Mouse (Mus musculus): Measurements from ENCODE around the gene Fbxo31. TPM values are rescaled to one million over a fixed set of nuclear protein-coding genes. Genes with fewer than 3 reads are reported as not detected.

Fbxo31 gene
- polyA plus RNA-seq, 1 experiment from 2014 or later = 37.5 TPM

DNA sequence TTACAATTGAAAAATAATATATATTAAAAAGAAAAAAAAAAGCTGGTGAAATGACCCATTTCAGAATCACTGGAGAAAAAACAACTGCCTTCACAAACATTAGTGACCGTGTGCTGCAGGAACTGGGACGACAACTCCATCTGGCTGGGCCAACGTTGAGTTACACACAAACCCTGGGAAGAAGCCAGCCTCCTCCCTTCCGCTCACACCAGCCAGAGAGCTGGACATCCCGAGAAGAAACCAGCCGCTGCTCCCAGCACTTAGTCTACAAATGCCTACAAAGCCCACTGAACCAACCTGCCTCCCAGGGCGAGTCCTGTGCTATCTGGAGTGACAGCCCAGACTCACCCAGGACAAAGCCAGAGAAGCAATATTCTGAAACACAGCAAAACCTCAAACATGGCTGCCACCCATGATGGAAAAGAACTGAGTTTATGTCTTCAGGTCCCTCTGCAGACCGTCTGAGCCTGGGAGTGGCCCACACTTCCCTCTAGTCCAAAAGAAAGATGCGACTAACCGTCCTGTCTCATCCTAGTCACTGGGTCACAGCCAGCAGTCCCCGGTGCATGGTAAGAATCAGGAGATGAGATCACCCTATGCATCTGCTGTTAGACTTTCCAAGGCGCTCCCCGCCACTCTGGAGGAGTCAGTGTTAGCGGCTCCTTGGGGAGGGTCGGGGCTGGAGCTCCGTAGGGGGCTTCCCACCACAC is 16.8 kb downstream of the Fbxo31 start:
- 79% methylated on average over 16 of the region's 16 CpGs for WGBS
- H3K36me3 ChIP-seq (ENCODE audit: control insufficient read depth, insufficient read depth, low read length) = peaks cover 22% of the 10 kb centered on the region
- H3K9ac ChIP-seq (ENCODE audit: low read depth, low read length) = no peak overlapping the region
- H3K27ac ChIP-seq (ENCODE audit: low read depth, low read length) = no peak overlapping the region
- H3K27me3 ChIP-seq (replicated peaks; ENCODE audit: control insufficient read depth, insufficient read depth, low read length) = no peaks in the 10 kb centered on the region
- no peak overlapping the region for H3K4me3 ChIP-seq (ENCODE audit: low read length)
- no peaks in the 10 kb centered on the region for H3K4me1 ChIP-seq (ENCODE audit: control insufficient read depth, insufficient read depth, low read depth, low read length)
- no peak overlapping the region for H3K4me2 ChIP-seq (ENCODE audit: low read length)
- ATAC-seq = no peak
- no peaks in the 10 kb centered on the region for H3K9me3 ChIP-seq (ENCODE audit: control insufficient read depth, low read length)

DNA sequence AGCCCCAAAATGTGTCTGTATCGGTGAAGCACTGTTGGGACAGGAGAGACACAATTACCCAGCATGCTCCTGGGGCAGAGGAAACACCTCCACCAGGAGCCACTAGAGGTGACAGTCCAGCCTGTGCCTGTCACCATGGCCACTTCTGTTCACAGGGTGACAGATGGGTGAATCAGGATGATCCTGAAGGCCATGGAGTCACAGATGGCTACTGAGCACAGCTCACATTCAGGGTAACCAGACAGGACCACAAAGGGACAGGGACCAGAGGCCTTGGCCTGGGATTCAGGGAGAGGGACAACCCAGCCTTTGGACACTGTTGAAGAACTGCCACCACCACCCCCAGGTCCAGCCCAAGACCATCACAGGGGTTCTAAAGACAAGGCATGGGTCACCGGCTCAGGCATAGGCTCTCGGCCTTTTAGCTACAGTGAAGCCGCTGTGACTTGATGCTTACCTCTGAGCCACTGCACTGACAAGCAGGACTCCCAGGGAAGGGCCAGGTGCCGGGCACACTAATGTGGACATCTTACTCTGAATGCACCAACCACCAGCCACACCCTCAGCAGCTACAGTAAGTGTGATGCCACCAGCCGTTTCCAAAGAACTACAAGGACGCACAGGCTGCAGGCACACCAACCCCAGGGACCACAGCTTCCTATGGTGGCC is 18.0 kb downstream of the Fbxo31 start:
- Histone ChIP-seq H3K4me3 (ENCODE audit: low read length) (no peak overlapping the region), H3K36me3 (ENCODE audit: control insufficient read depth, insufficient read depth, low read length) (peaks cover 22% of the 10 kb centered on the region), H3K27ac (ENCODE audit: low read depth, low read length) (no peak overlapping the region), H3K4me2 (ENCODE audit: low read length) (no peak overlapping the region), H3K9ac (ENCODE audit: low read depth, low read length) (no peak overlapping the region), H3K27me3 (replicated peaks; ENCODE audit: control insufficient read depth, insufficient read depth, low read length) (no peaks in the 10 kb centered on the region), H3K9me3 (ENCODE audit: control insufficient read depth, low read length) (no peaks in the 10 kb centered on the region), H3K4me1 (ENCODE audit: control insufficient read depth, insufficient read depth, low read depth, low read length) (no peaks in the 10 kb centered on the region)
- no peak for ATAC-seq
- 95% methylated on average over 6 of the region's 7 CpGs for WGBS

DNA sequence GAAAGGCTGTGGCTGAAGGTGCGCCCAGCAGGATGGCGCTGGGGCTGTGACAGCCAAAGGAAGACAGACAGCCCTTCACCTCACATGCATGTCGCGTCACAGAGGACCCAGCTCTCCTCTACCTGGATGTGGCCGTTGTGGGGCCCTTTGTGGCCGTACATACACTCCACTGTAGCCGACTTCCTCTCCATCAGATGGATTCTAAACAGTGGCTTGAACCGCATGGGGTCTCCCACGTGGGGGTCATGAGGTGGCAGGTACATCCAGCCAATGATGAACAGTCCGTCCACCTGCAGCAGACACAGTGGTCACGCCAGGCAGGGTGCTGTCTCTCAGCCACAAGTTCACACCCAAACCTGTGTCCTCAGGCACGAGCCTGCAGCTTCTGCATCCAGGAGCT is 18.8 kb downstream of the Fbxo31 start:
- WGBS = 87% methylated on average over 11 of the region's 12 CpGs
- H3K4me2 ChIP-seq (ENCODE audit: low read length) = no peak overlapping the region

DNA sequence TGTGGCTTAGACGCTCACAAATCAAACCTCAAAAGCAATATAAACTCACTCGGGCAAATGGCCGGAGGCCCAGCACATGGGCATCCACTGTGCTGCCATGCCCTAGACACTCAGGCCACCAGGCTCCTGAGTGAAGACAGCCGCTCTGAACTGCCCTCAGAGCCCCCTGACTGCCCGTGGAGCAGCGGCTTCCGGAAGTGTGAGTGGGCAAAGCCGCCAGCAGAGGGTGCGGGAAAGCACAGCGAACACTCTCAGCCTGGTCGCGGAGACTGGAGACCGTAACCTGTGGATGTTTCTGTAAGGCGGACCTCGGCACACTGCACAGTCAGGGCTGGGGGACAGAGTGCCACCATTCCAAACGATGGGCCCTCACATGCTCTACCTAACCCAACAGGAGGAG is 20.1 kb downstream of the Fbxo31 start:
- no peak overlapping the region for H3K4me3 ChIP-seq (ENCODE audit: low read length)
- 90% methylated on average over 16 of the region's 16 CpGs for WGBS
- no peaks in the 10 kb centered on the region for H3K4me1 ChIP-seq (ENCODE audit: control insufficient read depth, insufficient read depth, low read depth, low read length)
- H3K36me3 ChIP-seq (ENCODE audit: control insufficient read depth, insufficient read depth, low read length) = peaks cover 29% of the 10 kb centered on the region
- no peak for ATAC-seq
- H3K9me3 ChIP-seq (ENCODE audit: control insufficient read depth, low read length) = no peaks in the 10 kb centered on the region
- H3K4me2 ChIP-seq (ENCODE audit: low read length) = no peak overlapping the region
- H3K9ac ChIP-seq (ENCODE audit: low read depth, low read length) = no peak overlapping the region
- no peaks in the 10 kb centered on the region for H3K27me3 ChIP-seq (replicated peaks; ENCODE audit: control insufficient read depth, insufficient read depth, low read length)
- H3K27ac ChIP-seq (ENCODE audit: low read depth, low read length) = no peak overlapping the region

More for the DNA sequence above, 18.8 kb downstream of the Fbxo31 start:
- no peaks in the 10 kb centered on the region for H3K27me3 ChIP-seq (replicated peaks; ENCODE audit: control insufficient read depth, insufficient read depth, low read length)
- no peak overlapping the region for H3K9ac ChIP-seq (ENCODE audit: low read depth, low read length)
- no peak overlapping the region for H3K4me3 ChIP-seq (ENCODE audit: low read length)
- H3K4me1 ChIP-seq (ENCODE audit: control insufficient read depth, insufficient read depth, low read depth, low read length) = no peaks in the 10 kb centered on the region
- H3K9me3 ChIP-seq (ENCODE audit: control insufficient read depth, low read length) = no peaks in the 10 kb centered on the region
- no peak for ATAC-seq
- H3K36me3 ChIP-seq (ENCODE audit: control insufficient read depth, insufficient read depth, low read length) = peaks cover 22% of the 10 kb centered on the region
- H3K27ac ChIP-seq (ENCODE audit: low read depth, low read length) = no peak overlapping the region

DNA sequence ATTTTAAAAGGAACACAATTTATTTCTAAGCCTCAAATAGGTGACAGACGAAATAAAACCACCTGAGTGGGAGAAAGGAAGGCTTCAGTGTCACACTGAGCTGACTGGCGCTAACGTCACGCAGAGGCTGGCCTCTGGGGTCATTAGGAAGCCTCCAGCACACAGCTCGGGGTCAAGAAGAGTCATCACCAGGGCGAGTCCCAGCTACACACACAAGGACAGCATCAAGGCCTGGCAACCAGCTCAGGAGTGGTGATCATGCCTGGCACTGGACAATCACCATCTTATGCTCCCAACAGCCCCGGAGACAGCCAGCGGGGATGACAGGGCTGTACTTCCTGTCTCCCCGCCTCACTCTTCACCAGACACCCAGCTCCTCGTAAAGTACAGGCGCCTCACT is 20.9 kb downstream of the Fbxo31 start:
- ATAC-seq = no peak
- H3K4me1 ChIP-seq (ENCODE audit: control insufficient read depth, insufficient read depth, low read depth, low read length) = no peaks in the 10 kb centered on the region
- WGBS = 91% methylated on average over 11 of the region's 11 CpGs
- no peaks in the 10 kb centered on the region for H3K27me3 ChIP-seq (replicated peaks; ENCODE audit: control insufficient read depth, insufficient read depth, low read length)
- no peak overlapping the region for H3K9ac ChIP-seq (ENCODE audit: low read depth, low read length)
- H3K4me2 ChIP-seq (ENCODE audit: low read length) = no peak overlapping the region
- peaks cover 35% of the 10 kb centered on the region for H3K36me3 ChIP-seq (ENCODE audit: control insufficient read depth, insufficient read depth, low read length)
- no peak overlapping the region for H3K27ac ChIP-seq (ENCODE audit: low read depth, low read length)
- H3K4me3 ChIP-seq (ENCODE audit: low read length) = no peak overlapping the region
- no peaks in the 10 kb centered on the region for H3K9me3 ChIP-seq (ENCODE audit: control insufficient read depth, low read length)

DNA sequence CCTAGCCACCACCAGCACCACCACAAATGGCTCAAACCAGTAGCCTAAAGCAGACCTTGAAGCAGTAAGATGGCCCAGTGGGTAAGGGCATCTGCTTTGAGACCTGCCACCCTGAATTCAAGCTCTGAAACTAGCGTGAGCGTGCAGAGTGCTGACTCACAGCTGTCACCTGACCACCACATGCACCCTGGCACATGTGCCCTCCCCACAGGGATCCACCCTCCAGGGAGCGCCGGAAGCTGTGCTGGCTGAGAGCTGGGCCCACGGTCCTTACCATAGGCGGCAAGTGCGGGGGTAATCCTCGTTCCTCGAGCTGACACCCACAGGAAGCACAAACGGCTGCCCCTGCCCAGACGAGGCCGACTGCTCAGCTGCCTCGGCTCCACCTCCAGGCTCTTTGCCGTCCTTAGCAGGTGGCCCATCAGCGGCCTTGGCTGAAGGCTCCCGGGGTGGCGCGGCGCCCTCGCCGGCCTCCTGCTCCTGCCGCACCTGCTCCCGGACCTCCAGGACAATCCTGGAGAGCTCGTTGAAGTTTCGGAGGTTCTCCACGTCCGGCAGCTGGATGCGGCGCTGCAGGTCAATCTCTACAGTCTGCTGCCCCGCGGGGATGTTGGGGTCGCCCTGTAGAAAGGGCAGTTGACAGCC is 24.7 kb downstream of the Fbxo31 start:
- ATAC-seq = no peak
- Histone ChIP-seq H3K4me1 (ENCODE audit: control insufficient read depth, insufficient read depth, low read depth, low read length) (no peaks in the 10 kb centered on the region), H3K9me3 (ENCODE audit: control insufficient read depth, low read length) (no peaks in the 10 kb centered on the region), H3K4me2 (ENCODE audit: low read length) (no peak overlapping the region), H3K9ac (ENCODE audit: low read depth, low read length) (no peak overlapping the region), H3K27ac (ENCODE audit: low read depth, low read length) (no peak overlapping the region), H3K27me3 (replicated peaks; ENCODE audit: control insufficient read depth, insufficient read depth, low read length) (no peaks in the 10 kb centered on the region), H3K4me3 (ENCODE audit: low read length) (no peak overlapping the region), H3K36me3 (ENCODE audit: control insufficient read depth, insufficient read depth, low read length) (peaks cover 46% of the 10 kb centered on the region)
- WGBS = 93% methylated on average over 32 of the region's 32 CpGs

DNA sequence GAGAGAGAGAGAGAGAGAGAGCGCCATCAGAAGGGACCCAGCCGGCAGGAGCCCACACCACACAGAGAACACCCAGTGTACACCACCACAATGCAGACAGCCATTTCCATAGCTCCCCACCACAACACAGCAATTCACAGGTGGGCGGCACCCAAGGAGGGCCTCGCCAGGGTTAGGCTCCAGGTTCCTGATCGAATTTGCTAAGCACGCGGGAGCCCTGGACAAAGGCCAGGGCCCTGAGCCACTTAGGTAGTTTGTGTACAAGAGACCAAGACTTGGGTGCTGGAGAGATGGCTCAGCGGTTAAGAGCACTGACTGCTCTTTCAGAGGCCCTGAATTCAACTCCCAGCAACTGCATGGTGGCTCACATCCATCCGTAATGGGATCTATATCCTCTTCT is 26.1 kb downstream of the Fbxo31 start:
- no peaks in the 10 kb centered on the region for H3K4me1 ChIP-seq (ENCODE audit: control insufficient read depth, insufficient read depth, low read depth, low read length)
- H3K4me3 ChIP-seq (ENCODE audit: low read length) = no peak overlapping the region
- H3K36me3 ChIP-seq (ENCODE audit: control insufficient read depth, insufficient read depth, low read length) = peaks cover 35% of the 10 kb centered on the region
- H3K27ac ChIP-seq (ENCODE audit: low read depth, low read length) = no peak overlapping the region
- no peak overlapping the region for H3K9ac ChIP-seq (ENCODE audit: low read depth, low read length)
- no peak overlapping the region for H3K4me2 ChIP-seq (ENCODE audit: low read length)
- no peaks in the 10 kb centered on the region for H3K27me3 ChIP-seq (replicated peaks; ENCODE audit: control insufficient read depth, insufficient read depth, low read length)
- H3K9me3 ChIP-seq (ENCODE audit: control insufficient read depth, low read length) = no peaks in the 10 kb centered on the region
- WGBS = 88% methylated on average over 9 of the region's 9 CpGs
- ATAC-seq = no peak

DNA sequence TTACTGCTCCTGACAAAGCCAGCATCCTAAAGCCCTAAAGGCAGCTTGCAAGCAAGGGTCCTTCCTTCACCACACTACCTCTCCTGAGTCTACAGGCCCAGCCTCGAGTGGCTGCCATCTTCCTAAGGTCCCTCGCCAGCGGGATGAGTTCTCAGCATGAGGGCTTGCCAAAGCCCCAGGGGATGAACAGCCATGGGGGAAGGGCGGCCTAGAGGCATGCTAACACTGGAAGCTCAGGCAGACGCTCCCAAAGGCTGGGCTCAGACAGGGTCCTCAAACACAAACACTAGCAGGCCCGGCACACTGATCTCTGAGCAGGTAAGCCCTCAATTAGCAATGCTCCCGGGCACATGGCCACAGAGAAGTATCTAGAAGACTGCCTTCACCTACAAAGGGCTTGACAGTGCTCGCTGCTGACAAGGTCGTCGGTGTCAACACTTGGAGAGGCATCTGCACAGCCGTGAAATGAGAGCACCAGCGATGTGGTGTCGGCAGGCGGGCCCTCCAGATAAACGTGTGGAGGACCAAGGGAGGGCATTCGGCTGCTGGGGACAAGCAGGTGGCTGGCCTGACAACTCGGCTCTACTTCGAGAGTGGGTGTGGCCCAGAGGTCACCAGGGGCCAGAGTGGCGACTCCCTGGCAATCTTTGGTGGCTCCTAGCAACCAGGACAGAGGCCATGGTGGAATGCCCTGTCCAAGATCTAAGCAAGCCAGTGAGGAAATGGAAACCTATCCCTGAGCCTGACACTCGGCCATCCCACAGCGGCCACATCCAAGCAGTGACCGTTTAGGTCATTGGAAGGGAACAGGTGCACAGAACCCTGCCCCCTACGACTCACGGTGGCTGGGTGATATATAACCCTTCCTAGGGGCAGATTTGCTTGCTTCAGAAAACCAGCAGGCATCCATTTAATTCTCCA is 27.3 kb downstream of the Fbxo31 start:
- no peaks in the 10 kb centered on the region for H3K9me3 ChIP-seq (ENCODE audit: control insufficient read depth, low read length)
- H3K4me1 ChIP-seq (ENCODE audit: control insufficient read depth, insufficient read depth, low read depth, low read length) = no peaks in the 10 kb centered on the region
- no peak for ATAC-seq
- 56% methylated on average over 24 of the region's 24 CpGs for WGBS
- H3K4me3 ChIP-seq (ENCODE audit: low read length) = no peak overlapping the region
- H3K9ac ChIP-seq (ENCODE audit: low read depth, low read length) = no peak overlapping the region
- H3K27ac ChIP-seq (ENCODE audit: low read depth, low read length) = no peak overlapping the region
- H3K4me2 ChIP-seq (ENCODE audit: low read length) = no peak overlapping the region
- H3K27me3 ChIP-seq (replicated peaks; ENCODE audit: control insufficient read depth, insufficient read depth, low read length) = no peaks in the 10 kb centered on the region
- peaks cover 35% of the 10 kb centered on the region for H3K36me3 ChIP-seq (ENCODE audit: control insufficient read depth, insufficient read depth, low read length)
